Mouse (Mus musculus): ENCODE data around the gene Ino80.
A peak's percentile ranks its signal among the peaks of the same experiment; 100 is the strongest.

The Ino80 gene

GRCm38 (mm10) chr2:119355089-119355488, 122.4 kb downstream of the Ino80 start:
- DNase-seq (ENCODE audit: low spot score in 2 of 2): peak; percentile 57 to 68

- no peak for DNase-seq (ENCODE audit: low spot score in 2 of 2)
Observed at GRCm38 (mm10) chr2:119353707-119354106, 123.8 kb downstream of the Ino80 start.

- peak; percentile 98 to 99 for DNase-seq (ENCODE audit: low spot score in 2 of 2)
Observed at GRCm38 (mm10) chr2:119350555-119351486, 126.7 kb downstream of the Ino80 start, which contains the start of gene Chac1. TSS of gene Chac1 (plus strand) at chr2:119351229.

GRCm38 (mm10) chr2:119344537-119345138, 132.8 kb downstream of the Ino80 start:
- DNase-seq (ENCODE audit: low spot score in 2 of 2): no peak

- DNase-seq (ENCODE audit: low spot score in 2 of 2): peak; percentile 80 to 89
Observed at GRCm38 (mm10) chr2:119337425-119338265, 139.8 kb downstream of the Ino80 start.

- DNase-seq (ENCODE audit: low spot score in 2 of 2): no peak
Observed at GRCm38 (mm10) chr2:119336470-119336869, 141.0 kb downstream of the Ino80 start.

- DNase-seq (ENCODE audit: low spot score in 2 of 2): no peak
Observed at GRCm38 (mm10) chr2:119336002-119336401, 141.5 kb downstream of the Ino80 start.

DNA sequence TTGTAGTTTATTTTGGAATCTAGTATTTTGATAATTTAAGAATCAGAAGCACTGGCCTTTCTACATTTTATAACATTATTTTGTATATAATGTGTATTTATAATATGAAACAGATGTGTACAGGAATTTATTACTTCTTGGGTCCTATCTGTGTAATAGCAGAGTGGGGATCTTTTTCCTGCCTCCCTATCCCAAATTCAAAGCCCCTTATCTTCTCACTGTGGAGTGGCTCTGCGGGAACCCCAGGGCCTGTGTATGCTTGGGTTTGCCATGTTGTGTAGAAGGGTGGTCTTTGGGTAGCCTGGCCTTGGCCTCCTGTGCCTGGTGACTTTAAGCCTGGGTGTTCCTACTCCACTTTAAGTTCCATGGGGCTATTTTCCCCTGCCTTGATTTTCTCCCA, 142.0 kb downstream of the Ino80 start:
- no peak for DNase-seq (ENCODE audit: low spot score in 2 of 2)

DNA sequence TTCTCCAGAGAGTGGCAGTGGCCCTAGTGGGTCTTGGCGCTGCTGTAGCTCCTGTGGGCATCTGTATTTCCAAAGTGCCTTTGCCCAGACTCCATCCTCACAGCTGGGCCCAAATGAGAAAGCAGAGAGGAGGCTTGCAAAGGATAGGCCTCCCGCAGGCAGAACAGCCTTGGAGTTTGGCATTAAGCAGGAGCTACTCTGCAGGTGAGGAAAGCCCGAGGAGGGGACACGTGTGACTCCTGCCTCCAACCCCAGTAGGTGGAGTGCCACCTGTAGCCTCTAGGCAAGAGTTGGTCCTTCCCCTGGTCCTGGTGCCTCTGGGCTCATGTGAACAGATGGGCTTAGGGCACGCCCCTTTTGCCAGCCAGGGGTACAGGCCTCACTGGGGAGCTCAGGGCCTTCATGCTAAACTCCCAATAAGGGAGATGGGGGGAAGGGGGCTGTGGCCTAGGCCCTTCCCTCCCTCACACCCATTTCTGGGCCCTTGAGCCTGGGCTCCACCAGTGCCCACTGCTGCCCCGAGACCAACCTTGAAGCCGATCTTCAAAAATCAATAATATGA, 142.4 kb downstream of the Ino80 start:
- no peak for DNase-seq (ENCODE audit: low spot score in 2 of 2)

GRCm38 (mm10) chr2:119334135-119334534, 143.4 kb downstream of the Ino80 start:
- no peak for DNase-seq (ENCODE audit: low spot score in 2 of 2)

GRCm38 (mm10) chr2:119332177-119332661, 145.3 kb downstream of the Ino80 start:
- no peak for DNase-seq (ENCODE audit: low spot score in 2 of 2)

DNA sequence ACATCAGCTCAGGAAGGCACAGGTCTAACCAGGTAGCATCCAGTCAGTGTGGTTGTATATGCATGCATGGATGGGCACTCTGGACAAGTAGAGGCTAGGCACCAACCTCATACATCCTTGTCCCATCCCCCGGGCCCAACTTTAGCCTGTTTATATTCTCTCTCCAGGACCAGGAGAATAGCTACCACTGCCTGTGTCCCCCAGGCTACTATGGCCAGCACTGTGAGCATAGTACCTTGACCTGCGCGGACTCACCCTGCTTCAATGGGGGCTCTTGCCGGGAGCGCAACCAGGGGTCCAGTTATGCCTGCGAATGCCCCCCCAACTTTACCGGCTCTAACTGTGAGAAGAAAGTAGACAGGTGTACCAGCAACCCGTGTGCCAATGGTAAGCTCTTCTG, 146.7 kb downstream of the Ino80 start:
- DNase-seq (ENCODE audit: low spot score in 2 of 2): no peak

DNA sequence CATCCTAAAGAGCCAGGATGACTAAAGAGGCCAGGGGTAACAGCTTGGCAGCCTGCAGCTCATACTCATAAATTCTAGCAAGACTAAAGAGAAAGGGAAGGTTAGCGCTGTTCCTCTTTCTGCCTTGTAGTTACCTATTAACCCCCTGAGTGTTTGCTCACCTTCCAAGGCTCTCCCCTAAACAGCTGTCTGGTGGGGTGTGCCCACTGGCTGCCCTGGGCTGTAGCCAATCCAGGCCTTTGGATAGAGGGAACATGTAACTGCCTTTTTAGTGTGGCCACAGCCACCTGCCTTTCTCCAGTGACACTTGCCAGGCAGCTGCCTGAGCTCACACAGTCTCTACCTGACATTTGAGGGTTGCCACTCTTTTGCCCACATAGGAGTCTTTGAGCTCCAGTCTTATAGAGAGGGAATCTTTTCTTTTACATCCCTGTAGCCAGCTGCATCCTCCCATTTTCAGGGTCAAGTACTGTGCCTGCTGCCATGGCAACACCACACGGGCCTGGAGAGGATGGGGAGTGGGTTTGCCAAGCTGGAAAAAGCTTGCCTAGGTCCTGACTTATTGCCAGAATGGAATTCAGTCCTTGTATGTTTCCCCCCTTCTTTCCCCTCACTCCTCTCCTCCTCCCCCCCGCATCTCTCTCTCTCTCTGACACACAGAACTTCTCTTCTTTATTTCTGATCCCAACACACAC, 148.2 kb downstream of the Ino80 start:
- DNase-seq (ENCODE audit: low spot score in 2 of 2): no peak

DNA sequence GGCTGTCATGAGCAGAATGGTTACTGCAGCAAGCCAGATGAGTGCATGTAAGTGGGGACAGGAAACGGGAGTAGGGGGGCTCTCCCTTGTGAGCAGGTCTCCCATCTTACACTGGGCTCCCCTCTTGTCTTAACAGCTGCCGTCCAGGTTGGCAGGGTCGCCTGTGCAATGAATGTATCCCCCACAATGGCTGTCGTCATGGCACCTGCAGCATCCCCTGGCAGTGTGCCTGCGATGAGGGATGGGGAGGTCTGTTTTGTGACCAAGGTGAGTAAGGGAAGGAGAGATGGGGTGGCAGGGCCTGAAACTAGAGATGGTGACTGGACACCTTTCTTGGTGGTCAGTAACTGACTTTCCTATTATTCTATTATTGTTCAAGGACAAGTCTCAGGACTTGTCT, 148.9 kb downstream of the Ino80 start:
- no peak for DNase-seq (ENCODE audit: low spot score in 2 of 2)

GRCm38 (mm10) chr2:119327942-119328526, 149.5 kb downstream of the Ino80 start:
- no peak for DNase-seq (ENCODE audit: low spot score in 2 of 2)

DNA sequence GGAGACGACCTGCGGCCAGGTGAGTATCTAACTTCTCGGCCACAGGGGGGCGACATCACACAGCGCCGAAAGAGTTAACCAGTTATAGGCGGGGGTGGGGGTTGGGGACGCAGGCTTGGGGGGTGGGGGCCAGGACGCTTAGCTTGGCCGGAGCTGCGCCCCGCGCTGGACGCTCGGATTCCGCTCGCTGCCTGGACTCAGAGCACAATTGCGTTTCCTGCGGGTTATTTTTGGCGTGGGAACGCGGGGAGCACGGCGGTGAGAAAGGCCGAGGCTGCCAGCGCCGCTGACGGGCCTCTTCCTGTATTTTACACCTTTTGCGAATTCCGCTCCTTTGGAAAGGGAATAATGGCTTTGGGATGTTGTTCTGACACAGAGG, 150.4 kb downstream of the Ino80 start:
- peak in 1 of 2 experiments; percentile 57 for DNase-seq (ENCODE audit: low spot score in 2 of 2)

DNA sequence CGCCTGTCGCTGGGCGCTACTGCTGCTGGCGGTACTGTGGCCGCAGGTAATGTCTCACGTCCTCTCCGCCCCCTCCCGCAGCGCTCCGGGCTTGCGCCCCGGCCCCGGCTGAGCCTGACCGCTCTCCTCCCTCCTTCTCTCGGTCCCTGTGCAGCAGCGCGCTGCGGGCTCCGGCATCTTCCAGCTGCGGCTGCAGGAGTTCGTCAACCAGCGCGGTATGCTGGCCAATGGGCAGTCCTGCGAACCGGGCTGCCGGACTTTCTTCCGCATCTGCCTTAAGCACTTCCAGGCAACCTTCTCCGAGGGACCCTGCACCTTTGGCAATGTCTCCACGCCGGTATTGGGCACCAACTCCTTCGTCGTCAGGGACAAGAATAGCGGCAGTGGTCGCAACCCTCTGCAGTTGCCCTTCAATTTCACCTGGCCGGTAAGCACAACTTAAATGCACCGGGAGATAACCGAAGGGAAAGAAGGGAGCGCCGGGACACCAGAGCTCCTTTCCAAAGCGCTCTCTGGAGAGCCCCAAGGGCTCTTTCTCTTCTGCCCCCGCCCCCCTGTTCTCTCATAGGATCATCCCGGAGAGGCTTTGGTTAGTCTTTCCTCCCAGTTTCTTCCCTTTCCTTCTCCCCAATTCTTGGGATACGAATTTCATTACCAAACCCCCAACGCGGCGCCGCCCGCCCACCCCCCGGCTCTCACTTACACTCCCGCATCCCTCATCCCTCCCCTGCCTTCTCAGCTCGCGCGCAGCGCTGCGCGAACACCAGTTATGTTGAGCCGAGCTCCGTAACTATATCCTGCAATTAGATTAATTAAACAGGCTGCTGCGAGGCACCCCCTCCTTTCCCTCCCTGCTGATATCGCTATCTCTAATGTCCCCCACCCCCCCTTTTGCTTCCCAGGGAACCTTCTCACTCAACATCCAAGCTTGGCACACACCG, 151.1 kb downstream of the Ino80 start:
- DNase-seq (ENCODE audit: low spot score in 2 of 2): peak in 1 of 2 experiments; percentile 55

DNA sequence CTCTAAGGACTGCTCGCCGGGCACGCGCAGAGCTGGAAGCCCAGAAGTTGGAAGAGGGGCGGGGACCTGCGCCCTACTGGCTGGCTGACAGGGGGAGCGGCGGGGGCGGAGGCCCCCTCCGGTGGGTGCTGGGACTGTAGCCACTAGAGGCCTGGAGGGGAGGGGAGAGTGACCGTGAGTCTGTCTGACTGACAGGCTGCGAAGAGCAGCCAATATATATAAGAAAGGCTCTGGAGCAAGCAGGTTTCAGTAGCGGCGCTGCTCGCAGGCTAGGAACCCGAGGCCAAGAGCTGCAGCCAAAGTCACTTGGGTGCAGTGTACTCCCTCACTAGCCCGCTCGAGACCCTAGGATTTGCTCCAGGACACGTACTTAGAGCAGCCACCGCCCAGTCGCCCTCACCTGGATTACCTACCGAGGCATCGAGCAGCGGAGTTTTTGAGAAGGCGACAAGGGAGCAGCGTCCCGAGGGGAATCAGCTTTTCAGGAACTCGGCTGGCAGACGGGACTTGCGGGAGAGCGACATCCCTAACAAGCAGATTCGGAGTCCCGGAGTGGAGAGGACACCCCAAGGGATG, 151.8 kb downstream of the Ino80 start, which contains the start of gene Dll4:
Dll4 (plus strand) TSS at position 217 of the 576 bp plus-strand sequence.
- DNase-seq (ENCODE audit: low spot score in 2 of 2): no peak
